Comparison of ENCODE assay signal across 14 mouse cellular contexts in the genomic region with DNA sequence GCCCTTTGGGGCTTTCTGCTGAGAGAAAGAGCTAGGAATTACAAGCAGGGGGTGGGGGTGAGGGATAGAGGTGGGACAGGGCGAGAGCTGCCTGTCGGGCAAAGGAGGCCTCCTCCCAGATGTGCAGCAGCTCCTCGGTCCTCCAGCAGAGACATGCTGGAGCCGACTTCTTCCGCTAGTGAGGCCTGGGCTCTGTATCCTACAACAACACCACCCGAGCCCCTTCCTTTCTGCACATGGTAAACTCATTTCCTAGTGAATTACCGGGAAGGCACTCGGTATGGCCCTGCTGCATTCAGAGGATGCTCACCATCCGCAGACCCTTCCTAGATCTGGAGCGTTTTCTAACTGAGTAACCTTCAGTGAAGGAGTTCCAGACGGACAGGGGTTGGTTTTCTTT. TPM values are rescaled to one million over a fixed set of nuclear protein-coding genes. Genes with fewer than 3 reads are reported as not detected.
DNase-seq lines count a peak whose midpoint lies in the region; ATAC-seq lines count a peak whose summit lies in the region.
"Had no signal": no experiment of that assay in that cellular context is flagged by ENCODE, and none has a peak within 500 bp of the region (broad histone marks: within the 10 kb centered on the region; RNA-seq: fewer than 3 reads in every experiment).

No protein-coding gene starts in this region.

- intact Hi-C loops in heart, postnatal 14 days (cut with DNase I): no loop called here

- no peak for ATAC-seq in midbrain, embryonic 12.5 days (ENCODE audit: low FRiP score, low read depth)
- ATAC-seq in forebrain, embryonic 16.5 days: no peak
- ATAC-seq: forebrain, embryonic 15.5 days had no signal

- 0 out of 2 replicates have a peak overlapping the region, but pooled peaks have one; percentile 1 for H3K4me2 ChIP-seq in midbrain, embryonic 12.5 days (replicated peaks)
- no peak overlapping the region for H3K4me2 ChIP-seq in forebrain, embryonic 16.5 days (ENCODE audit: low read length)
- H3K4me2 ChIP-seq: forebrain, embryonic 15.5 days had no signal

- no peak overlapping the region for H3K4me3 ChIP-seq in midbrain, embryonic 12.5 days
- no peak overlapping the region for H3K4me3 ChIP-seq in forebrain, embryonic 16.5 days (replicated peaks; ENCODE audit: low read length)
- H3K4me3 ChIP-seq: forebrain, embryonic 15.5 days had no signal

- no peak overlapping the region for H3K9ac ChIP-seq in midbrain, embryonic 12.5 days (replicated peaks)
- no peak overlapping the region for H3K9ac ChIP-seq in forebrain, embryonic 16.5 days (replicated peaks; ENCODE audit: low read depth, low read length)
- H3K9ac ChIP-seq: forebrain, embryonic 15.5 days; heart, embryonic 15.5 days had no signal

- H3K36me3 ChIP-seq in midbrain, embryonic 12.5 days: 0 out of 2 replicates have a peak, but pooled peaks cover 7% of the 10 kb centered on the region
- H3K36me3 ChIP-seq in forebrain, embryonic 16.5 days (ENCODE audit: control insufficient read depth, insufficient read depth): no peaks in the 10 kb centered on the region
- H3K36me3 ChIP-seq: forebrain, embryonic 15.5 days; heart, embryonic 15.5 days had no signal

- peaks cover 57% of the 10 kb centered on the region for H3K4me1 ChIP-seq in midbrain, embryonic 12.5 days
- H3K4me1 ChIP-seq in forebrain, embryonic 16.5 days (replicated peaks; ENCODE audit: control insufficient read depth, insufficient read depth, low read length): peaks cover 22% of the 10 kb centered on the region

- H3K9me3 ChIP-seq in midbrain, embryonic 12.5 days: no peaks in the 10 kb centered on the region
- H3K9me3 ChIP-seq in forebrain, embryonic 16.5 days (ENCODE audit: control insufficient read depth, low read length): no peaks in the 10 kb centered on the region
- H3K9me3 ChIP-seq: forebrain, embryonic 15.5 days; heart, embryonic 15.5 days had no signal

- peaks cover 50% of the 10 kb centered on the region for H3K27me3 ChIP-seq in midbrain, embryonic 12.5 days
- H3K27me3 ChIP-seq in forebrain, embryonic 16.5 days (replicated peaks; ENCODE audit: control insufficient read depth, insufficient read depth, low read length): peaks cover 71% of the 10 kb centered on the region

- DNase-seq in gastrocnemius, postnatal 10 days: peak; percentile 31
- no peak for DNase-seq in gastrocnemius, adult 8-10 months (ENCODE audit: low spot score in 2 of 2)
- DNase-seq in NIH3T3 (ENCODE audit: low read depth): peak; percentile 31
- peak; percentile 29 to 43 for DNase-seq in heart, postnatal 14 days
- DNase-seq in spleen, adult 12 weeks (ENCODE audit: low spot score): no peak
- DNase-seq in adrenal gland, postnatal 10 days: no peak
- DNase-seq: adrenal gland, postnatal 14 days; kidney, postnatal 36 days; lung, adult 2 months had no signal

- no peak overlapping the region for H3K27ac ChIP-seq in midbrain, embryonic 12.5 days (replicated peaks)
- no peak overlapping the region for H3K27ac ChIP-seq in forebrain, embryonic 16.5 days (ENCODE audit: low read length)
- H3K27ac ChIP-seq: forebrain, embryonic 15.5 days; heart, embryonic 15.5 days had no signal

- 54% methylated on average over 11 of the region's 11 CpGs for WGBS in midbrain, embryonic 12.5 days
- 58% methylated on average over 11 of the region's 11 CpGs for WGBS in forebrain, embryonic 16.5 days

RNA-seq across cellular contexts. Expression of a gene that starts 14.1 kb away (rescaled TPM):
- 10 to 100 TPM; 16.0 to 27.5 TPM for total RNA-seq in gastrocnemius, postnatal 10 days (2021)
- total RNA-seq in gastrocnemius, adult 8-10 months (2022): 1 to 10 TPM; 5.8 to 8.5 (median 7.1) TPM
- 10 to 100 TPM; 13.2 to 15.2 TPM for total RNA-seq in heart, postnatal 14 days (2021)
- 23.3 and 24.9 TPM in 2 replicates for polyA plus RNA-seq in midbrain, embryonic 12.5 days (2016; fragmentation: Nextera tagmentation; extraction: Ambion mirVana)
- 0.72 and 0.73 TPM in 2 replicates for polyA plus RNA-seq in forebrain, embryonic 16.5 days (2015; fragmentation: Nextera tagmentation; extraction: Ambion mirVana)
- total RNA-seq in adrenal gland, postnatal 10 days (2021): 10 to 100 TPM; 11.7 to 22.6 TPM
- total RNA-seq: megakaryocyte-erythroid progenitor cell, adult 5-6 weeks had no signal

Comparison
In these comparisons a context has a peak if more than half of its experiments do, and no peak if none do; other contexts are left out.
1. DNase-seq: peak in gastrocnemius, postnatal 10 days (single experiment), NIH3T3 (single experiment) and heart, postnatal 14 days (2 of 2); none in gastrocnemius, adult 8-10 months (0 of 2), spleen, adult 12 weeks (single experiment) and adrenal gland, postnatal 10 days (single experiment).